Mouse (Mus musculus) cortical plate, adult 2 months (tissue): ENCODE results near the gene Dleu7.

ENCODE experiments used
- CTCF ChIP-seq: fragments of 200-500 bp; IDR thresholded peaks from 2 replicates; pipeline ENCODE4 v1.5.1; 2011; ENCODE audit warnings: mild to moderate bottlenecking, control low read depth, low read length; ENCODE audit not compliant: insufficient read depth; ENCODE audit errors: extremely low read depth
- POLR2A ChIP-seq: fragments of 200-500 bp; IDR thresholded peaks from 2 replicates; pipeline ENCODE4 v1.6.1; 2011; ENCODE audit warnings: mild to moderate bottlenecking, low read length, control low read depth; ENCODE audit not compliant: insufficient read depth; ENCODE audit errors: extremely low read depth

DNA sequence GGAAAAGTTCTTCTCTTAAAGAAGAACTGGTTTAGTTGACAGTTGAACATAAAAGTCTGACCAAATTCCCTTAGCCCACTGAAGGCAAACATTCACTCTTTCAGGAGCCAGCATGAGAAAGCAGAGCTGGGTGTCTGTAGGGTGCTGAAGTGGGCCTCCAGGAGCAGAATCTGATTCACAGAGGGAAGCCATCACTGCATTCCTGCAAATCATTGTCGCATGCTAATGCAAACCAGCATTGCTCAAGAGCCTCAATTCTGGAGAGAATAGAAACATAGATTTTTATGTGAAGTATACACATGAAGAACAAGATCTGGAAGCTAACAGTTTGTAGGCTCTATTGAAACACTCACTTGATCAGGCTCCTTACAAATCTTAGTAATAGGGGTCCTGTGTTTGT, 57.6 kb downstream of the Dleu7 start:
- TF ChIP-seq CTCF: no peak
- TF ChIP-seq POLR2A: no peak
